Mouse (Mus musculus): ENCODE results near the gene Hist1h2ad. TPM values are rescaled to one million over a fixed set of nuclear protein-coding genes. Genes with fewer than 3 reads are reported as not detected.

The Hist1h2ad gene
- 10 to 100 TPM in 1 of 2 experiments, 1 to 10 TPM in 1; 6.3 to 11.0 TPM for total RNA-seq (2021)
- long read RNA-seq, experiment 1: 0 reads
- long read RNA-seq, experiment 2: 0 reads

- DNase-seq (ENCODE audit: low spot score in 2 of 2): peak; percentile 79 to 89
Measured at GRCm38 (mm10) chr13:23573898-23574524, at the start of gene Hist1h2ad, which contains the start of gene Hist1h2bf. Hist1h2ad (plus strand) TSS chr13:23574381. Hist1h2bf (minus strand) TSS chr13:23574196.

DNA sequence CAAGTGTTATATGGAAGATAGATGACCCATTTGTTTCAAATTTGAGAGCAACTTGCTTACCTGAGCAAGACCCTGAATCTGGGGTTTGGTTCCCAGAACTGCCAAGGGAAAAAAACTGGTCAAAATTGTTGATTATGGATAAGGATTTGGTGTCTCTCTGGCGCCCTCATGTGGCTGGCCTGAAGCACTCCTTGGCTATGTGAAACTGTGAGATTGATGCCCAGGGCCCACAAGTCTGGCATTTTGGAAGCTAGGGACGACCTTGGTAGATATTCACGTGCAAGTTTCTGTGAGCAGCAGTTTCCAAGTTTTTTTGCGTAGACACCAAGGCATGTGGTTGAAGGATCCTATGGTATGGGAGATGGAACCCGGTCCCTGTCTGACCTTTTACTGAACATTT lies 49.5 kb upstream of the Hist1h2ad start:
- DNase-seq (ENCODE audit: low spot score in 2 of 2): peak; percentile 63 to 75

GRCm38 (mm10) chr13:23525901-23526300 lies 48.3 kb upstream of the Hist1h2ad start:
- no peak for DNase-seq (ENCODE audit: low spot score in 2 of 2)

DNA sequence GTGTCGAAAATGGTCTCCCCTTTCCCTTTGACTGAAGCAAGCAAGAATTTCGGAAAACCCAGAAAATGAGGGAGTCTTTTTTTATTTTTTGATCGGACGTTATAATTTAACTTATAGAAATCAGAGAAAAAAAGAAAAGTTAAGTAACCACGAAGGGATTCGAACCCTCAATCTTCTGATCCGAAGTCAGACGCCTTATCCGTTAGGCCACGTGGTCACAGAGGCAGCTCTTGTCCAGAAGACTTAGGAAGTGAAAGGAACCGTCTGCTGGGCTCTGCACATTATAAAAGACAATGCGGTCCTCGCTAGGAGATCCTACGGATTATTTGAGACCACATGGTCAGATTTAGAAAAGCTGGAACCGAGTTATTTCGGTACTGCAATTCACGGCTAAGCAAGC lies 47.9 kb upstream of the Hist1h2ad start:
- DNase-seq (ENCODE audit: low spot score in 2 of 2): peak; percentile 91 to 94

- no peak for DNase-seq (ENCODE audit: low spot score in 2 of 2)
Measured at GRCm38 (mm10) chr13:23529005-23529404, 45.2 kb upstream of the Hist1h2ad start.

DNA sequence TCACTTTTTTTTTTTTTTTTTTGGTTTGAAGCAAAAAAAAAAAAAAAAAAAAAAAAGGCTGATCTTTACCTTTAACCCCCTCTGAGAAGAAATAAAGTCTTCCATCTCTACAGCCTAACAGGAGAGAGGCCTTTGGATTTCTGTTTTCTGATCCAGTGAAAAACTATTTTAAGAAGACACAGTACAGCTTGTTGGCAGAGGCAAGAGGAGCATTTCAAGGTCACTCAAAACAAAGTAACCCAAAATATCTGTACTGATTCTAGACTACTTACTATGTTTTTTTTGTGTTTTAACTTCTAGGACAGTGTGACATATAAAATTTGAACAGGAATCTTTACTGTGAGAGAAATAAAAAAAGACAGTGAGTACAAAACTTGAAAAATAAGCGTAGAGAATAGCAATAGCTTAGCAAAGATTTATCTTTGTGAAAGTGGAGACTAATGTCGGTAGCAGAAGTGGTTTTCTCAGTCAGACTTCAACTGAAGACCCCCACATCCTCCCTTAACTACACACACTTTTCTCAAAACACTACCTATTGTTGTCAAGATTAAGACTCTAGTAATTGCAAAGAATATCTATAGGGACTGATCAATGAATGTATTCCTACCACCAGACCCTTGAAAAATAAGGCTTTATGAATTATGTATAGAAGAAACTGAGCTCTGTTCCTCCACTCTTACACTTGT lies 44.6 kb upstream of the Hist1h2ad start:
- no peak for DNase-seq (ENCODE audit: low spot score in 2 of 2)

- peak; percentile 60 to 65 for DNase-seq (ENCODE audit: low spot score in 2 of 2)
Measured at GRCm38 (mm10) chr13:23530181-23530900, 43.8 kb upstream of the Hist1h2ad start.

- peak; percentile 95 to 96 for DNase-seq (ENCODE audit: low spot score in 2 of 2)
Measured at GRCm38 (mm10) chr13:23530901-23531875, 43.0 kb upstream of the Hist1h2ad start, which contains the start of gene Hist1h4h. Hist1h4h (plus strand) TSS chr13:23531050.

GRCm38 (mm10) chr13:23532262-23533075 lies 41.7 kb upstream of the Hist1h2ad start:
- DNase-seq (ENCODE audit: low spot score in 2 of 2): no peak

GRCm38 (mm10) chr13:23533560-23534367 lies 40.4 kb upstream of the Hist1h2ad start, which contains the start of gene Hist1h2af:
Hist1h2af (plus strand) TSS chr13:23533906.
- DNase-seq (ENCODE audit: low spot score in 2 of 2): peak; percentile 58 to 72

GRCm38 (mm10) chr13:23534368-23535131 lies 39.6 kb upstream of the Hist1h2ad start:
- DNase-seq (ENCODE audit: low spot score in 2 of 2): no peak

DNA sequence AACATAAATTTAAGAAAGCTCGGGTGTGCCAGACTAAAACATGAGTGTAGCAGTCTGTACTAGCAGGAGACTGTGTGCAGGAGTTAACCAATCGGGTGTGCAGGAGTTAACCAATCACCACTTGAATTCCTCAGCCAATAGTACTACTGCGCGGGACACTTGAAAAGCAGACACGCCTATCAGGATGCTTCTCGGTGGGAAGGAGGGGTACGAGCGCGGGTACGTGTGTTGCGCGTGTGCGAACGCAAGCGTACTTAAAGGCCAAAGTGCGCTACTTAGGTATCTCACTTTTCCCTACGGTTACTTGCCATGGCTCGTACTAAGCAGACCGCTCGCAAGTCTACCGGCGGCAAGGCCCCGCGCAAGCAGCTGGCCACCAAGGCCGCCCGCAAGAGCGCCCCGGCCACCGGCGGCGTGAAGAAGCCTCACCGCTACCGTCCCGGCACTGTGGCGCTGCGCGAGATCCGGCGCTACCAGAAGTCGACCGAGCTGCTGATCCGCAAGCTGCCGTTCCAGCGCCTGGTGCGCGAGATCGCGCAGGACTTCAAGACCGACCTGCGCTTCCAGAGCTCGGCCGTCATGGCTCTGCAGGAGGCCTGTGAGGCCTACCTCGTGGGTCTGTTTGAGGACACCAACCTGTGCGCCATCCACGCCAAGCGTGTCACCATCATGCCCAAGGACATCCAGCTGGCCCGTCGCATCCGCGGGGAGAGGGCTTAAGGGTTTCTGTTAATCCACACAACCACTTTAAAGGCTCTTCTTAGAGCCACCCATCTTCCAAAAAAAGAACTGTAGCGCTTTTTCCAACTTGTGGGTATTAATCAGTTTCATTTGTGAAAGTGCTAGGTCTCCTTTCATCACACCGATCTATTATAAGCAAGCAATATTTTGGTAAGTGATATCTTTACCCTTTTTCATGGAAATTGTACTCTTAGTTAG lies 38.8 kb upstream of the Hist1h2ad start, which contains the start of gene Hist1h3g:
Gene Hist1h3g, plus strand, starts transcription at position 286 of the 939 bp plus-strand sequence.
- DNase-seq (ENCODE audit: low spot score in 2 of 2): peak; percentile 88 to 91

DNA sequence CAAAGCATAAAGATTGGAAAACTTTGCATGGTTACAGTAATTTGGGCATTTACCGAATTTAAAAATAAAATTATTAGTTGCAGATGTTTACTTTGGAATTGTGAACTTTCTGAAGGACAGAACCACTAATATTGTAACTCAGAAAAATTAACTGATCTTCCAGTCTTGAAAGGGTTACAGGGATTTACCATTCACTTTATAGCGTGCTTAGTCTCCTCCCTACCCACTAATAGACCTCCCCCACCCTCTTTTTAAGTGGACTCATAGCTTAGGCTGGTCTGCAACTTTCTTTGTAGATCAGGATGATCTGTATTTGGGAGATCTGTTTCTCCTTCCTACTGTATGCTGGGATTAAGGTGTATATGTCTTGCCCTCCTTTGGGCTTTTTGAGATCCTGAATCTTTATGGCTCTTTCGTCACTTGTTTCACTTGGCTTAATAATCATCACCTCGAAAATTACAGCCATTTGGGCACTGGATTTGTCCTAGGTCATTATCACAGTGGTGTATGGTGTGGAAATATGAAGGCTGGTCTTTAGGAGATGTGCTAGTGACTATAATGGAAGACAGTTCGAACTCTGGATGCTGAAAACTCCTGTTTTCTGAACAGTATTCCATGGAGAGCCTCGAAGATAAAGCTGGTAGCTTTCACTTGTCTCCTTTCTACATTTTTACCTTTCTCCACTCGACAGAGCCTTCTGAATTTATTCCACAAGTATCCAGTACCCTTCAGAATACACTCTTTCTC lies 37.9 kb upstream of the Hist1h2ad start:
- no peak for DNase-seq (ENCODE audit: low spot score in 2 of 2)

- no peak for DNase-seq (ENCODE audit: low spot score in 2 of 2)
Measured at GRCm38 (mm10) chr13:23537006-23537710, 37.0 kb upstream of the Hist1h2ad start.

GRCm38 (mm10) chr13:23538249-23538648 lies 35.9 kb upstream of the Hist1h2ad start:
- no peak for DNase-seq (ENCODE audit: low spot score in 2 of 2)

Data from left cerebral cortex, adult 18-20 months (tissue).